Mouse (Mus musculus): ENCODE results near the gene Glcci1.

The Glcci1 gene

GRCm38 (mm10) chr6:8545780-8546179 is 36.4 kb downstream of the Glcci1 start:
- DNase-seq (ENCODE audit: extremely low spot score, low spot score), result no peak

DNA sequence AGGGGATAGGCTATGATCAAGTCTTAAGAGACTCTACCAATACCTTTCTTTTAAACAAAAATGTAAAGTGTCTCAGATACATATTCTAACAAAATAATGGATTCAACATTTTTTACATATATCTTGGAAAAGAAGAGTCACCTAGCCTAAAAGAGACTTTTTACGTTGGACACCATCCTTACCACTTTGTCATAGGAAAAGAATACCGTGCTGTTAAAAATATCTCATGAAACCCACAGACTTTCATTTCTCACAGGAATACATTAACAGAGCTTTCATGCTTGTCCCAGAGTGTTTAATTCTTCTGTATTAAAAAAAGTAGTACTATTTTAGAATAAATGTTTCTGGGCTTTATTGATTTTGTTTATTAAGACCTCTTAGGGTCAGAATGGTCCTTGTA is 41.8 kb downstream of the Glcci1 start:
- DNase-seq (ENCODE audit: extremely low spot score, low spot score), result no peak

- no peak for DNase-seq (ENCODE audit: extremely low spot score, low spot score)
Observed at GRCm38 (mm10) chr6:8556849-8557571, 47.6 kb downstream of the Glcci1 start.

DNA sequence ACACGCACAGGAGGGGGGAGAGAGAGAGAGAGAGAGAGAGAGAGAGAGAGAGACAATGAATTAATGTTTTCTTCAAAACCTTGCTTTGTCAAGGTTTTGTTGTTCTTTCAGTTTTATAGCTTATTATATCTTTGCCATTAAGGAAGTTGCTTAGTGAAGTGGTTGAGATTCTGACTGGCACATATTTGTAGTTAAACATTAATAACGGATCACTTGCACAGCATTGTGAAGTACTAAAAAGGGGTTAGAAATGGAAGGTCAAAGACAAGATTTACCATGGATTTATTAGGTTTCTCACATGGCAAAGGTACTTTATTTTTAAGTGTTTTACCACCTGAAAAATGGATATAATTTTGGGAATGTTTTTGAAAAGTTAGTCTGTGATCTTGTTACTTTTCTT is 51.3 kb downstream of the Glcci1 start:
- no peak for DNase-seq (ENCODE audit: extremely low spot score, low spot score)

DNA sequence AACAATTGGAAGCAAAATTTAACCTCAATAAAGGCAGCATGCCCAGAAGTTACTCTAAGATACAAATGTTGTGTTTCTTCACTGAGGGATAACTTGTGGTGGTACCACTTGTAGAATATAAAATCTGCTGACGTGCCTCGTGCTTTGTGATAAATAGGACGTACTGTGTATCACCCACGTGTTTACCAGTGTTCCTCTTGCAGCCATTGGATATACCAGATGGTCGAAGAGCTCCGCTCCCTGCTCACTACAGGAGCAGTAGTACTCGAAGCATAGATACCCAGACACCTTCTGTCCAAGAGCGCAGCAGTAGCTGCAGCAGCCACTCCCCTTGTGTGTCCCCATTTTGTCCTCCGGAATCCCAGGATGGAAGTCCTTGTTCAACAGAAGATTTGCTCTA is 73.0 kb downstream of the Glcci1 start:
- DNase-seq (ENCODE audit: extremely low spot score, low spot score), result no peak

DNA sequence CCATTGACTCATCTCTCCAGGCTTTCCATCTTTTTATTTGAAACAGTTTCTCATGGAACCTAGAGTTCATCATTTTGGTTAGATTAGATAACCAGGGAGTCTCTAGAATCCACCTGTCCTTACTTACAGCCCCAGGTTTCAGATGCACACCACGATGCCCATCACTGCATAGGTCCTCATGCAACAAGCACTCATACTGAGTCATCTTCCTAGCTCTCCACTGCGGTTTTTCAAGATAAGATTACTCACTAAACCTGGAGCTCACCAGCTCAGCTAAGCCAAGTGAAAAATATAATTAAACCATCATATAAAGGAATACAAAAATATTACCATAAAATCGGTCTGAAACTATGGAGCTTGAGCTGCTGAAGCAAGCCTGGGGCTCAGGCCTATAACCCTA is 74.5 kb downstream of the Glcci1 start:
- no peak for DNase-seq (ENCODE audit: extremely low spot score, low spot score)

- DNase-seq (ENCODE audit: extremely low spot score, low spot score), result no peak
Observed at GRCm38 (mm10) chr6:8591665-8592064, 82.3 kb downstream of the Glcci1 start.

DNA sequence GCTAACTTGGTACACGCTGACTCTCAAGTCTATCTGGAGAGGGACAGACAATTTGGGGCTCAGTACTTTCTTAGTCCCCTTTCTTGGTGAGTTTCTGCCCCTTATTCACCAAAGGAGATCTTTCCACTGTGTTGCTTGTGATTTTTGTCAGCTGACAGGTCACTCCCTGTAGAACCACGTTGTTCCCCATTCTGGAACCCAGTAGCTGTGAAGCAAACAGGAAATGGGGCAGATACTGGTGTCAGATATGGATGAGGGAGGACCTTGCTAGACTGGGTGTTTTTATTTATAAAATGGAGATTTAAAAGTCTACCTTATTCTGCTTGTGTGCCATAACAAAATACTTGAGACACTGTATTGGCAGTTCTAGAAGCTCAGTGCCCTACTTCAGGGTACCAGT is 108.0 kb downstream of the Glcci1 start:
- DNase-seq (ENCODE audit: extremely low spot score, low spot score), result no peak

DNA sequence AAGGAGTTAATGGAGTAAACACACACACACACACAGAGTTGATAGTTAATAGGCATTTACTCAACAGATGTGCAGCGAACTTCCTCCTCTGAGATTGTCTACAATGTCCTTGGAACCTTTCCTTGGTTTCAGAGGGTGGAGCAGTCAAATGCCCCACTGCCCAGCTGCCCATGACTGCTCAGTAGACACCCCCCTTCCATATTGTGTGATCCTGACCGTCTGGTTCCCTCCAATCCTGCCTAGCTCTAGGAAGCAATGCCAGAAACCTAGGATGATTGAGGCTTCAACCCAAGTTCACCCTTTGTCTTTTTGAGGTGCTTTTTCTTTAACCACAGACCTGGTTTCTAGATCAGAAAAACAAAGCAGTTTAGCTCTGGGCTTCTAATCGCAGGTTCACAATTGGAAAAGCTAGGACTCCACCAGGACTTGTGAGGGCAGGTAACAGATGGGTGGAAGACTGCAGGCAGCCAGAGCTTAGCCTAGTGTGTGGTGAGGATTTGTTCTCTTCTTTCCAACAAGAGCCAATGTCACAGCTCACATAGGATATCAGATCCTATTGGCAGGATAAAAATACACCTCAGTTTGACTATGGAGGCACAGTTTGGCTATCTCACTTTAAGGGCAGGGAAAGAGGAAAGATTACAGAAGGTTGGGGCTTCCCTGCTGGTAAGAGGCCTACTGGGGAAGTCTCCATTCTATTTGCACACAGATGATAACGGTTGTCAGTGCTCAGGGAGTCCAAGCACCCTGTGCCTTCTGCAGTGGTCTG is 110.4 kb downstream of the Glcci1 start:
- DNase-seq (ENCODE audit: extremely low spot score, low spot score), result no peak

GRCm38 (mm10) chr6:8623045-8623444 is 113.6 kb downstream of the Glcci1 start:
- DNase-seq (ENCODE audit: extremely low spot score, low spot score), result no peak

GRCm38 (mm10) chr6:8628226-8628625 is 118.8 kb downstream of the Glcci1 start:
- DNase-seq (ENCODE audit: extremely low spot score, low spot score), result no peak

DNA sequence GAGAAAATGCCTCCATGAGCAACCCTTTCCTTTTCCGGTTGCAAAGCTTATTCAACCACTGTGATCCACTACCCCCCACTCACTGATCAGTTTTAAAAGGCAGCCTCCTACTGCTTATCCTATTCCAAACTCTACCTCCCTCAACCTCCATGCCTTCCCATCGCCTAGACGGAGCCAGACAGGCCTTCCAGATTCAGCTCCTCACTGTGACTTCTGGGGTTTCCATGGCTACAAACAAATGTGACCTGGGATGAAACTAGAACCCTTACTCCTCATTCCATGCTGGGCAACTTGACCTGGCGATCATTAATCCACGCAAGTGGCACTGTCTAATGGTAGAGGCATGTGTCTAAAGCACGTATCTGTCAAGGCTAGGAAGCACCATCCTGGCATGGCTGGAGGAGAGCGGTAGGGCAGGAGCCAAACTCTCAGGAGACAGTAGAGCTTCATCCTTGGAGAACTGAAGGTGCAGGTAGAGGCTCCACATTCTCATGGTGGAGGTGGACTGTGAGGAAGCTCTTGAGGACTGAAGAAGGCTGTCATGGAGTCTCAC is 119.4 kb downstream of the Glcci1 start:
- no peak for DNase-seq (ENCODE audit: extremely low spot score, low spot score)

GRCm38 (mm10) chr6:8630531-8630930 is 121.1 kb downstream of the Glcci1 start:
- DNase-seq (ENCODE audit: extremely low spot score, low spot score), result no peak

DNA sequence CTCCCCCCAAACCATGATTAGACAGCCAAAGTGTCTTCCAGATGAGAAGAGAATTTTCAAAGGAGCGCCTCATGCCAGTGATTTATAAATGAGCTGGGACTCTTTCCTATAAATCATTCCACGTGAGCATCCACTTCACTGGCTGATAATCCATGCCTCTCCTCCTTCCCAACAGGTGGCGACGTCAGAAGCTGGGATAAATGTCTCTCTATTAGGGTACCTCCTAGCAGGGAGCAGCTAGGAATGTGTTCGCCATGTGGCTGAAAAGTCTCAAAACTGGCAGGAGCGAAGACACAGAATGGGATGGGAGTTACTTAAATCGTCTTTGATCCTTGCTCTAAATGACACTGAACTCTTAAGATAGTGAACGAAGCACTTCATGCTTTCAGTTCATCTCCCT is 122.0 kb downstream of the Glcci1 start:
- DNase-seq (ENCODE audit: extremely low spot score, low spot score), result no peak

DNA sequence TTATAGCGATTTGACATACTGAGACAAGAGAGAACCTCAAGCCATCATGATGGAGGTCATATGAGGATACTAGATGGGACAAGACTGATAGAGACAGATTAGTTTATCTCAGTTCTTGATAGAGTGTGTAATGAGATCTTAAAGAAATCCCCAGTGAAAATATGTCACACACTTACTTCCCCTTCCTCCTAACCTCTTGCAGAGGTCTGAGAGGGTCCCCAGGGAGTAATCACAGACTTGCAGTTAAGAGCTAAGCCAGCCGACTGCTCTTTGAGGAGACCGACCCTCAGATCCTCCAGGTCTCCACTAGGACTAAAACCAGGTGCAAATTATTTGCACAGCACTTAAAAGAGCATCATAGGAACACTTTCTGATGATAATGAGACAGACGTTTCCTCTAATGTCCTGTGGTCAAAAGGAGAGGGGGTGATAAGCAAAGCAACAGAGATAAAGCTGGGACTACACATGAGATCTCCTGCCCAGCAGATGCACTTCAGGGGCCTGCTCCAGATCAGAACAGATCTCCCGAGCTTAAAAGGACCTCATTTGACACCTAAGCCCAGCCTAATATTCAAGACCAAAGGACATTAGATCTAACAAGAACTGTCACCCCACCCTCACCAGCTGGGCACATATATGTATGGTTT is 122.7 kb downstream of the Glcci1 start:
- no peak for DNase-seq (ENCODE audit: extremely low spot score, low spot score)

DNA sequence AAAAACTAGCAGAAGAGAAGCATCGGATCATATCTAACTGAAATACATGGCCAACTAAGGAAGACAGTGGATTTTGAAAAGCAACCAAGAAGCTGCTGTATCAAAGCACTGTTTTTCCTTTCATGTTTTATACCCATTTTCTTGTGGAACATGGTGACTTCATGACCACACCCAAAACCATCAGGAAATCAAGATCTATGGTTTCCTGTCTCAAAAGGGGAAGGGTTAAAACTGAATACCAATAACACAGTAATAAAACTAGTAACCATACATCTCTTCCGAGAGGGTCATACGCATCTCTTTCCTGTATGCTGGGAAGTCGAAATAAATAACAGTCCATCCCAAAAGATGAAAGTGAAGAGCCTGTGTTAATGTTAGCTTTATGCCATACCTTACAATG is 123.3 kb downstream of the Glcci1 start:
- DNase-seq (ENCODE audit: extremely low spot score, low spot score), result no peak

DNA sequence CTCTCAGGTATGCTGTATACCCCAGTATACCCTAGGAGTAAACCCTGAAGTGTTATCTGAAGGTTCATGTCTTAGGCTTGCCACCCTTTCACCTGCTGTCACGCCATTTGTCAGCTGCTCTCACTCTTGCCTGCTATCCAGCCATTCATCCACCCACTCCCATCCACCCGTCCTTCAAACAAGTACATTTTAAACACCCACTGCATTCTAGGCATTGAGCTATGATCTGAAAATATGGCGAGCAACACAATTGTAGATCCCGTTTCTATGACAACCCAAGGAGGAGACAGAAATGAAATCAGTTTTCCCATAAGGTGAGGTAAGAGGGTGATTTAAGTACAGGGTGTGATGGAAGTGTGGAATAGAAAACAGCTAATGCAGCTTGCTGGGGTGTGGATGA is 128.7 kb downstream of the Glcci1 start:
- no peak for DNase-seq (ENCODE audit: extremely low spot score, low spot score)

DNA sequence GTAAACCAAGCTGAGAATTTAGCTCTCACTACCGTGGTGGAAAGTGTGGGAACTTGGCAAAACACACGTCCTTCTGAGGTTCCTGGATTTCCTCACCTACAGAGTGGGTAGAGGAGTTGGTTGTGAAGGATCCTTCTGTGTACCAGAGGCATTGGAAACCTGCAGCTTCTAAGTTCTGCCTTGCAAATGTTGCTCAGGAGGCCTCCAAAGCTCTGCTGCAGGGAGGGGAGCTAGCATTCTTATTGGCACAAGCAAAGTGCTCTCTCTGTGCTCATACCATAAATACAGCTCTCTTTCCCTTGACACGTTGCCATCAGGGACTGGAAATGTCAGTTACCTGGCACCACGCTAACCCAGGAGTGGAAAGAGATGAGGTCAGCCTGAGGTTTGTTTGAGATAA is 129.5 kb downstream of the Glcci1 start:
- DNase-seq (ENCODE audit: extremely low spot score, low spot score), result no peak

- no peak for DNase-seq (ENCODE audit: extremely low spot score, low spot score)
Observed at GRCm38 (mm10) chr6:8639526-8639925, 130.1 kb downstream of the Glcci1 start.

DNA sequence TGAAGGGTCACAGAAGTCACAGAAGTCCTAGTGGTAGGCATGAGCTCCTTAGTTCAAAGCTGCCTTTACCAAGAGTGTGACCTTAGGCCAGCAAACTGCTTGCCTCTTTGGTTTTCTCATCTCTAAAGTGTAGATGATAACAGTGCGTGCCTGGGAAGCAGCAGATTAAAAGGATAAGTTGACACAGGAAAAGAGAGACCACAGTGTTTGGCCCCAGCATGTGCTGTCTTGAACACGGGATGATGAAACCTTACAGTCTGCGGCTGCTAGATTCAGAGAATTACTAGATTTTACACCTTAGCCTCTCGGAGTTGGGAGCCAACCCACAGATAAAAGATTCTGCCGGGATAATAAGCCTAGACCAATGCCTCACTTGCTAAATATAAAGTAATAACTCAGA is 131.5 kb downstream of the Glcci1 start:
- no peak for DNase-seq (ENCODE audit: extremely low spot score, low spot score)

DNA sequence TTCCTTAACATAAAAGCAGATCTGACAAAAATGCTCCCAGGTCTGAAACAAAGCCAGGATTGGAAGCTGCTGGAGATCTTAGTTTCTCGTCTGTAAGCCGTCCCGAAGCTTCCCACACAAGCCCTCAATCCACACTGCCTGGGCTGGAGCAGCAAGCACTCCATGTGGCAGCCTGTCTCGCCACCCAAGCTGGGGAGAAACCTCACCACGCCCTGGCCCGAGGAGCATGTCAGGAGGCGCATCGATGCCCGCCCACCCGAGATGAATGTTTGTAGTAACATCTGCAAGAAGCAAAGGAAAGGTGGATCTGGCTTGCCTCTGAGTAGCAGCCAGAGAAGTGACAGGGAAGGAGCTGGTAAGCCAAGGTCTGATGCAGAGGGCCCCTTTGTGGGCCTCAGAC is 135.3 kb downstream of the Glcci1 start:
- no peak for DNase-seq (ENCODE audit: extremely low spot score, low spot score)

DNA sequence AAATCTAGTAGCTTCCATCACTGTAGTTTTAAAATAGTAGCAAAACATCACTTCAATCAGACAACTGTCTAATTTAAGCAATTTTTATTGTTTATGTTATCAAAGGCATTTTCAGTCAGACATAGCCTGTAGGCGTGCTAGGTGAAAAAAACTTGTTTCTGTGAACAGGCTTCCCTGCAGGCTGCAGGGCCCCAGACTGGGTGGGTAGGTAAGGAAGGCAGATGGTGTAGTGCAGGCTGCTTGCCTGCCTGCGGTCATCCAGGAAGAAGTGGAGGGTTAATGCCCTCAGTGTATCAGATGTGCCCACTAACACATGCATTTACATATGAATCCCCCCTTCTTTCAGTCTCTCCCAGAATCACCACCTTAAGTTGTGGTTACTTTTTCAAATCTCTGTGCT is 136.3 kb downstream of the Glcci1 start:
- DNase-seq (ENCODE audit: extremely low spot score, low spot score), result no peak
